Comparison of ENCODE assay signal across 24 mouse cellular contexts in genomic region chr3:61154087-61154486, GRCm38 (mm10).
DNase-seq lines count a peak whose midpoint lies in the region; ATAC-seq and TF ChIP-seq lines count a peak whose summit lies in the region.
"Had no signal": no experiment of that assay in that cellular context is flagged by ENCODE, and none has a peak within 500 bp of the region (broad histone marks: within the 10 kb centered on the region; RNA-seq: fewer than 3 reads in every experiment).

No protein-coding gene starts in this region.

- no peak for TF ChIP-seq CTCF in MEL (IDR thresholded peaks at IDR 0.05 in 2 of 3, conservative IDR thresholded peaks at IDR 0.05 in 1 of 3; ENCODE audit: control insufficient read depth in 1 of 3, insufficient read depth in 1 of 3, low read depth in 2 of 3, low read length in 3 of 3, poor library complexity in 1 of 3, severe bottlenecking in 1 of 3)

- no peak for TF ChIP-seq POLR2A in MEL (IDR thresholded peaks at IDR 0.05; ENCODE audit: control insufficient read depth in 1 of 2, insufficient read depth in 1 of 2, low read depth in 1 of 2, low read length in 2 of 2, poor library complexity in 1 of 2)

- peak; percentile 49 for TF ChIP-seq EP300 in MEL (IDR thresholded peaks at IDR 0.05; ENCODE audit: low read depth in 1 of 2, low read length in 2 of 2)

- DNase-seq in 416B (ENCODE audit: low read depth) (peak; percentile 6), MEL (ENCODE audit: low read depth, low spot score) (peak; percentile 73), adipocyte (ENCODE audit: low spot score) (no peak)
- DNase-seq in ovary, adult 18-20 months (ENCODE audit: low spot score), result no peak
- no peak for DNase-seq in frontal cortex, postnatal 14 days (ENCODE audit: low spot score in 2 of 2)
- DNase-seq: adrenal gland, adult 8-10 months; adrenal gland, postnatal 14 days; adrenal gland, postnatal 36 days; B cell, adult 2 months; cerebellum, adult 11 months; cerebellum, adult 18-20 months; cerebellum, adult 8-10 months; cerebellum, adult 9-11 months; cerebellum, postnatal 14 days; cerebellum, postnatal 36 days had no signal

- no peaks in the 10 kb centered on the region for H3K79me2 ChIP-seq in MEL (ENCODE audit: control insufficient read depth, insufficient read depth, low read length, poor library complexity)

- H3K9me3 ChIP-seq in MEL (replicated peaks; ENCODE audit: insufficient read depth, low read length), result no peaks in the 10 kb centered on the region
- H3K9me3 ChIP-seq: embryonic facial prominence, embryonic 13.5 days; forebrain, embryonic 12.5 days; G1E had no signal

- peaks cover 0 to 14% of the 10 kb centered on the region in 2 experiments; a peak in 2 of 4 replicates for H3K36me3 ChIP-seq in MEL (ENCODE audit: control insufficient read depth in 1 of 2, insufficient read depth in 2 of 2, low read length in 2 of 2)
- H3K36me3 ChIP-seq: embryonic facial prominence, embryonic 13.5 days; forebrain, embryonic 12.5 days; G1E had no signal

- H3K27ac ChIP-seq in MEL (ENCODE audit: control insufficient read depth, low read depth, low read length), result no peak overlapping the region
- H3K27ac ChIP-seq: embryonic facial prominence, embryonic 13.5 days; forebrain, embryonic 12.5 days had no signal

- ATAC-seq in common myeloid progenitor, adult 5-6 weeks (replicated peaks; ENCODE audit: low read depth, poor library complexity, severe bottlenecking), result peak; percentile 47
- peak; percentile 17; the same call in 1 of the 2 replicates for ATAC-seq in megakaryocyte progenitor cell, adult 5-6 weeks (replicated peaks; ENCODE audit: poor library complexity)
- ATAC-seq: CD4-positive, CD25-positive, alpha-beta regulatory T cell, adult 4 months; forebrain, embryonic 14.5 days; forebrain, embryonic 16.5 days had no signal

- no peaks in the 10 kb centered on the region for H3K27me3 ChIP-seq in MEL (ENCODE audit: control insufficient read depth in 1 of 2, insufficient read depth in 2 of 2, low read length in 2 of 2)
- H3K27me3 ChIP-seq: CH12.LX; embryonic facial prominence, embryonic 13.5 days; forebrain, embryonic 12.5 days had no signal

- no peak for TF ChIP-seq RAD21 in MEL (IDR thresholded peaks at IDR 0.05; ENCODE audit: low read depth, low read length)

- H3K9ac ChIP-seq in MEL (ENCODE audit: control insufficient read depth, low read depth, low read length, poor library complexity, severe bottlenecking), result no peak overlapping the region
- H3K9ac ChIP-seq: embryonic facial prominence, embryonic 13.5 days; forebrain, embryonic 12.5 days had no signal

- peaks cover 0 to 7% of the 10 kb centered on the region in 2 experiments; a peak in 2 of 4 replicates for H3K4me1 ChIP-seq in MEL (ENCODE audit: control insufficient read depth in 1 of 2, insufficient read depth in 2 of 2, low read length in 2 of 2)
- H3K4me1 ChIP-seq: embryonic facial prominence, embryonic 13.5 days; forebrain, embryonic 12.5 days had no signal

- no peak overlapping the region for H3K4me3 ChIP-seq in MEL (ENCODE audit: control insufficient read depth in 1 of 2, insufficient read depth in 1 of 2, low read depth in 2 of 2, low read length in 2 of 2)
- H3K4me3 ChIP-seq: embryonic facial prominence, embryonic 13.5 days; forebrain, embryonic 12.5 days had no signal

TF ChIP-seq in MEL, 35 proteins besides CTCF, POLR2A, EP300 and RAD21:
- TF ChIP-seq TCF12 (IDR thresholded peaks at IDR 0.05; ENCODE audit: low read depth, low read length) (no peak), ZC3H11A (IDR thresholded peaks at IDR 0.05; ENCODE audit: low read depth, low read length) (no peak), USF2 (IDR thresholded peaks at IDR 0.05; ENCODE audit: borderline replicate concordance in 1 of 2, insufficient read depth in 1 of 2, low read depth in 1 of 2, low read length in 2 of 2) (no peak), MEF2A (IDR thresholded peaks at IDR 0.05; ENCODE audit: extremely low read depth, insufficient replicate concordance, low read depth, low read length, poor library complexity, severe bottlenecking) (no peak), CHD1 (IDR thresholded peaks at IDR 0.05; ENCODE audit: low read depth, low read length) (no peak), BHLHE40 (IDR thresholded peaks at IDR 0.05; ENCODE audit: borderline replicate concordance, low read depth, low read length) (no peak), ETS1 (IDR thresholded peaks at IDR 0.05; ENCODE audit: low read depth, low read length) (peak; percentile 66; the same call in 1 of the 2 replicates), RCOR1 (IDR thresholded peaks at IDR 0.05; ENCODE audit: low read depth, low read length) (0 out of 2 replicates have a peak, but pooled peaks have one; percentile 64), GATA1 (IDR thresholded peaks at IDR 0.05; ENCODE audit: low read depth, low read length) (no peak), MXI1 (IDR thresholded peaks at IDR 0.05; ENCODE audit: low read depth, low read length) (no peak), ZNF384 (IDR thresholded peaks at IDR 0.05; ENCODE audit: low read depth, low read length) (peak; percentile 51; the same call in 1 of the 2 replicates)

Comparison
In these comparisons a context has a peak if more than half of its experiments do, and no peak if none do; other contexts are left out.
1. DNase-seq: peak in 416B (single experiment) and MEL (single experiment); none in ovary, adult 18-20 months (single experiment), adipocyte (single experiment) and frontal cortex, postnatal 14 days (0 of 2).